ENCODE assay signal across 22 mouse cellular contexts in genomic region chr4:66873342-66873741, GRCm38 (mm10). TPM values are rescaled to one million over a fixed set of nuclear protein-coding genes. Genes with fewer than 3 reads are reported as not detected.
DNase-seq lines count a peak whose midpoint lies in the region; ATAC-seq and TF ChIP-seq lines count a peak whose summit lies in the region.
"Had no signal": no experiment of that assay in that cellular context is flagged by ENCODE, and none has a peak within 500 bp of the region (broad histone marks: within the 10 kb centered on the region; RNA-seq: fewer than 3 reads in every experiment).

No protein-coding gene starts in this region.

- H3K4me2 ChIP-seq in limb, embryonic 11.5 days (ENCODE audit: low read depth, severe bottlenecking) = no peak overlapping the region
- no peak overlapping the region for H3K4me2 ChIP-seq in CH12.LX (ENCODE audit: insufficient read depth, low read depth, poor library complexity, severe bottlenecking)
- H3K4me2 ChIP-seq in limb, embryonic 13.5 days (replicated peaks) = no peak overlapping the region
- no peak overlapping the region for H3K4me2 ChIP-seq in stomach, postnatal 0 days (replicated peaks; ENCODE audit: low read depth)
- H3K4me2 ChIP-seq: embryonic facial prominence, embryonic 12.5 days; forebrain, embryonic 13.5 days; forebrain, embryonic 15.5 days had no signal

- no peak for TF ChIP-seq POLR2A in CH12.LX (IDR thresholded peaks at IDR 0.05; ENCODE audit: low read depth, low read length)

- DNase-seq in limb, embryonic 11.5 days (ENCODE audit: low spot score) = no peak
- DNase-seq in limb, embryonic 10.5 days (ENCODE audit: low spot score) = no peak
- DNase-seq in CH12.LX (ENCODE audit: extremely low read depth) (no peak), ES-E14 (ENCODE audit: low read depth, low spot score) (no peak)
- no peak for DNase-seq in heart, adult 18-20 months
- no peak for DNase-seq in heart, adult 11 months
- no peak for DNase-seq in stomach, postnatal 0 days (ENCODE audit: low spot score)
- DNase-seq: adrenal gland, adult 2 months; adrenal gland, postnatal 10 days; adrenal gland, postnatal 25 days; cerebellum, adult 11 months; cerebellum, adult 18-20 months; cerebellum, adult 8-10 months; cerebellum, adult 9-11 months; cerebellum, postnatal 14 days; forebrain, postnatal 0 days had no signal

- no peaks in the 10 kb centered on the region for H3K4me1 ChIP-seq in limb, embryonic 11.5 days (ENCODE audit: control insufficient read depth, insufficient read depth, low read length)
- no peaks in the 10 kb centered on the region for H3K4me1 ChIP-seq in limb, embryonic 10.5 days
- peaks cover 0 to 20% of the 10 kb centered on the region in 2 experiments; a peak in 3 of 4 replicates for H3K4me1 ChIP-seq in CH12.LX (ENCODE audit: control insufficient read depth in 1 of 2, insufficient read depth in 2 of 2)
- H3K4me1 ChIP-seq in ES-E14 (ENCODE audit: control insufficient read depth in 2 of 2, insufficient read depth in 2 of 2, low read length in 2 of 2, poor library complexity in 1 of 2) = no peaks in the 10 kb centered on the region
- H3K4me1 ChIP-seq in limb, embryonic 13.5 days = no peaks in the 10 kb centered on the region
- no peaks in the 10 kb centered on the region for H3K4me1 ChIP-seq in stomach, postnatal 0 days (replicated peaks; ENCODE audit: control insufficient read depth, insufficient read depth)
- H3K4me1 ChIP-seq: embryonic facial prominence, embryonic 12.5 days; forebrain, embryonic 13.5 days; forebrain, embryonic 15.5 days had no signal

- H3K36me3 ChIP-seq in limb, embryonic 11.5 days (ENCODE audit: control insufficient read depth, insufficient read depth, low read length) = no peaks in the 10 kb centered on the region; the same call in 1 of the 2 replicates
- H3K36me3 ChIP-seq in limb, embryonic 10.5 days = no peaks in the 10 kb centered on the region
- H3K36me3 ChIP-seq in CH12.LX (replicated peaks in 1 of 2; ENCODE audit: control insufficient read depth in 1 of 2, insufficient read depth in 1 of 2, low read length in 1 of 2) (no peaks in the 10 kb centered on the region), ES-E14 (ENCODE audit: control insufficient read depth, insufficient read depth, low read length, poor library complexity, severe bottlenecking) (no peaks in the 10 kb centered on the region)
- no peaks in the 10 kb centered on the region for H3K36me3 ChIP-seq in limb, embryonic 13.5 days
- no peaks in the 10 kb centered on the region for H3K36me3 ChIP-seq in stomach, postnatal 0 days (ENCODE audit: control insufficient read depth, insufficient read depth, low read length)
- H3K36me3 ChIP-seq: embryonic facial prominence, embryonic 10.5 days; embryonic facial prominence, embryonic 12.5 days; forebrain, embryonic 15.5 days had no signal

- H3K9me3 ChIP-seq in limb, embryonic 11.5 days (ENCODE audit: control insufficient read depth, low read length) = no peaks in the 10 kb centered on the region
- H3K9me3 ChIP-seq in limb, embryonic 10.5 days (replicated peaks) = no peaks in the 10 kb centered on the region
- H3K9me3 ChIP-seq in CH12.LX (replicated peaks; ENCODE audit: low read length) = no peaks in the 10 kb centered on the region
- no peaks in the 10 kb centered on the region for H3K9me3 ChIP-seq in ES-E14 (ENCODE audit: control insufficient read depth, insufficient read depth, low read depth, low read length)
- H3K9me3 ChIP-seq in limb, embryonic 13.5 days = no peaks in the 10 kb centered on the region
- H3K9me3 ChIP-seq in stomach, postnatal 0 days (ENCODE audit: control insufficient read depth, low read length) = no peaks in the 10 kb centered on the region
- H3K9me3 ChIP-seq: embryonic facial prominence, embryonic 10.5 days; embryonic facial prominence, embryonic 12.5 days; forebrain, embryonic 13.5 days; forebrain, embryonic 15.5 days had no signal

- no peak overlapping the region for H3K4me3 ChIP-seq in limb, embryonic 11.5 days (ENCODE audit: low read depth, low read length)
- H3K4me3 ChIP-seq in limb, embryonic 10.5 days = no peak overlapping the region
- H3K4me3 ChIP-seq in CH12.LX (replicated peaks in 1 of 3; ENCODE audit: low read depth in 2 of 3, low read length in 2 of 3, poor library complexity in 1 of 3) (no peak overlapping the region), ES-E14 (ENCODE audit: insufficient read depth in 1 of 2, low read depth in 1 of 2, low read length in 2 of 2, poor library complexity in 1 of 2, severe bottlenecking in 1 of 2) (no peak overlapping the region)
- no peak overlapping the region for H3K4me3 ChIP-seq in limb, embryonic 13.5 days
- no peak overlapping the region for H3K4me3 ChIP-seq in stomach, postnatal 0 days (ENCODE audit: low read depth, low read length)
- H3K4me3 ChIP-seq: embryonic facial prominence, embryonic 10.5 days; embryonic facial prominence, embryonic 12.5 days; forebrain, embryonic 13.5 days; forebrain, embryonic 15.5 days had no signal

- dilution Hi-C loops in CH12.LX (cut with MboI; ENCODE audit: extremely low pct_ligation_motif_present, extremely low pct_unique_long_range_greater_than_20kb, low sequenced_read_pairs) = no loop called here

- ATAC-seq in limb, embryonic 11.5 days (ENCODE audit: insufficient number of reproducible peaks, low FRiP score, low TSS enrichment, low read depth) = peak; percentile 9; the same call in 1 of the 2 replicates
- 0 out of 2 replicates have a peak, but pooled peaks have one; percentile 2 for ATAC-seq in limb, embryonic 13.5 days (ENCODE audit: low FRiP score, low read depth)
- ATAC-seq in stomach, postnatal 0 days (ENCODE audit: low FRiP score, low TSS enrichment) = no peak
- ATAC-seq: forebrain, embryonic 13.5 days; forebrain, embryonic 15.5 days; forebrain, postnatal 0 days had no signal

- H3K79me2 ChIP-seq in CH12.LX (replicated peaks; ENCODE audit: control insufficient read depth, extremely low read depth, insufficient read depth, poor library complexity, severe bottlenecking) = no peaks in the 10 kb centered on the region

- TF ChIP-seq CTCF in CH12.LX (conservative IDR thresholded peaks at IDR 0.05 in 1 of 2, IDR thresholded peaks at IDR 0.05 in 1 of 2; ENCODE audit: low read depth in 2 of 2, low read length in 2 of 2) = no peak
- TF ChIP-seq CTCF in stomach, postnatal 0 days (IDR thresholded peaks at IDR 0.05; ENCODE audit: low read depth) = no peak

- H3K9ac ChIP-seq in limb, embryonic 11.5 days (ENCODE audit: low read length) = no peak overlapping the region
- no peak overlapping the region for H3K9ac ChIP-seq in CH12.LX (ENCODE audit: insufficient read depth, low read depth)
- no peak overlapping the region for H3K9ac ChIP-seq in ES-E14 (ENCODE audit: insufficient read depth, low read depth, low read length, poor library complexity, severe bottlenecking)
- no peak overlapping the region for H3K9ac ChIP-seq in limb, embryonic 13.5 days
- no peak overlapping the region for H3K9ac ChIP-seq in stomach, postnatal 0 days (ENCODE audit: low read length)
- H3K9ac ChIP-seq: embryonic facial prominence, embryonic 12.5 days; forebrain, embryonic 13.5 days; forebrain, embryonic 15.5 days; forebrain, postnatal 0 days had no signal

- H3K27me3 ChIP-seq in limb, embryonic 11.5 days (ENCODE audit: control insufficient read depth, insufficient read depth, low read length) = no peaks in the 10 kb centered on the region
- H3K27me3 ChIP-seq in limb, embryonic 10.5 days (ENCODE audit: low read depth, poor library complexity, severe bottlenecking) = no peaks in the 10 kb centered on the region
- H3K27me3 ChIP-seq in CH12.LX (replicated peaks) = no peaks in the 10 kb centered on the region
- H3K27me3 ChIP-seq in limb, embryonic 13.5 days = no peaks in the 10 kb centered on the region
- H3K27me3 ChIP-seq in stomach, postnatal 0 days (ENCODE audit: control insufficient read depth, insufficient read depth, low read length) = no peaks in the 10 kb centered on the region
- H3K27me3 ChIP-seq: embryonic facial prominence, embryonic 12.5 days; forebrain, embryonic 13.5 days; forebrain, embryonic 15.5 days had no signal

- TF ChIP-seq EP300 in CH12.LX (IDR thresholded peaks at IDR 0.05; ENCODE audit: low read length) = no peak
- no peak for TF ChIP-seq EP300 in stomach, postnatal 0 days (optimal IDR thresholded peaks at IDR 0.05)

- no peak for TF ChIP-seq RAD21 in CH12.LX (IDR thresholded peaks at IDR 0.05; ENCODE audit: low read depth, low read length)

- in situ Hi-C loops in CH12.LX (cut with MboI; ENCODE audit: low pct_ligation_motif_present, low pct_unique_long_range_greater_than_20kb, low sequenced_read_pairs) (no loop called here), ES-E14 (cut with MboI; ENCODE audit: low sequenced_read_pairs in 2 of 2, unreplicated experiment in 2 of 2) (no loop called here)

- H3K27ac ChIP-seq in limb, embryonic 11.5 days (replicated peaks; ENCODE audit: low read depth, low read length) = no peak overlapping the region
- no peak overlapping the region for H3K27ac ChIP-seq in limb, embryonic 10.5 days
- no peak overlapping the region for H3K27ac ChIP-seq in CH12.LX (ENCODE audit: insufficient read depth, low read depth)
- no peak overlapping the region for H3K27ac ChIP-seq in ES-E14 (ENCODE audit: insufficient read depth, low read depth, low read length, poor library complexity, severe bottlenecking)
- no peak overlapping the region for H3K27ac ChIP-seq in limb, embryonic 13.5 days
- no peak overlapping the region for H3K27ac ChIP-seq in stomach, postnatal 0 days (replicated peaks)
- H3K27ac ChIP-seq: embryonic facial prominence, embryonic 10.5 days; embryonic facial prominence, embryonic 12.5 days; forebrain, embryonic 13.5 days; forebrain, embryonic 15.5 days had no signal

TF ChIP-seq in CH12.LX, 34 proteins besides CTCF, POLR2A, EP300 and RAD21:
- TF ChIP-seq NRF1 (IDR thresholded peaks at IDR 0.05; ENCODE audit: low read depth, low read length) = no peak
- peak; percentile 79 for TF ChIP-seq ZNF384 (IDR thresholded peaks at IDR 0.05; ENCODE audit: low read depth, low read length)

TF ChIP-seq in ES-E14, 5 proteins besides CTCF, POLR2A, EP300 and RAD21:
- TF ChIP-seq ZNF384 (IDR thresholded peaks at IDR 0.05; ENCODE audit: low read depth, low read length) (peak; percentile 73), MAFK (IDR thresholded peaks at IDR 0.05; ENCODE audit: insufficient read depth, low read depth, low read length) (no peak)

RNA-seq across cellular contexts. Expression of gene Tlr4, which starts 46.0 kb away (rescaled TPM):
- polyA plus RNA-seq in limb, embryonic 11.5 days (2014; fragmentation: Nextera tagmentation; extraction: Ambion mirVana) = 0.64 and 0.75 TPM in 2 replicates
- polyA plus RNA-seq in limb, embryonic 10.5 days (2016; fragmentation: Nextera tagmentation; extraction: Ambion mirVana) = 0.53 and 0.69 TPM in 2 replicates
- total RNA-seq in CH12.LX (2012; rRNA removed) (14.4 and 19.0 TPM in 2 replicates), CH12.LX (2014; rRNA removed) (22.1 and 25.0 TPM in 2 replicates), ES-E14 (2012; rRNA removed) (0.05 and 0.36 TPM in 2 replicates)
- polyA plus RNA-seq in CH12.LX (2012; ENCODE audit: insufficient read length, low read depth) = 8.4 and 8.6 TPM in 2 replicates
- polyA plus RNA-seq in limb, embryonic 13.5 days (2015; fragmentation: Nextera tagmentation; extraction: Ambion mirVana) = 0.98 and 1.3 TPM in 2 replicates
- 10 to 100 TPM; 18.1 to 20.2 TPM for total RNA-seq in heart, adult 18-20 months (2021)
- polyA plus RNA-seq in stomach, postnatal 0 days (2015; fragmentation: Nextera tagmentation; extraction: Ambion mirVana) = 3.4 and 3.6 TPM in 2 replicates
- total RNA-seq: MEL had no signal
